Mouse (Mus musculus): ENCODE results near the gene Gm11232.

DNA sequence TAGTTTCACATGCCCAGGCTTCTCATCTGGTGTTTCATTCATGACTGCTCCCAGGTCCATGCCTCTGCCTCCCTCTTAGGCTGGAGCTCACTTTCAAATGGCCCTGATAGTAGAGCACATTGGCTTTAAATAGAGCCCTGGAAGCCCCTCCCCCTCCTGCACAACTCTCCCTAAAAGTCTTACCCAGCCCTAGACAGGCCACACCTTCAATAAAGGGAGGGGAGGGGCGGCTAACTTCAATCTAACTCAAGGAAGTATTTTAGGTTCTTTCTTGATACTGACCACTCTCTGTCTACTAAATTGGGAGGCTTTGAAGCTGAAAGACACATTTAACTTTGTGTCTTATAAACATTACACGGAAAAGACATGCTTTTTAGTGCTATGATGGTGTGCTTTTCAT, at the start of gene Gm11232:
- no peak for TF ChIP-seq TAL1 (IDR thresholded peaks at IDR 0.05; ENCODE audit: low read length)
- no peak for TF ChIP-seq GATA1 (IDR thresholded peaks at IDR 0.05; ENCODE audit: low read length)

Data from erythroblast, embryonic 14.5 days (primary cell).